Mouse (Mus musculus) testis, adult 2 months (tissue): Measurements from ENCODE around the gene Hspa1l.

Experiments
- CTCF ChIP-seq: fragments of 200-500 bp; IDR thresholded peaks from 2 replicates; pipeline ENCODE4 v1.5.1; 2012; ENCODE audit warnings: low read depth, mild to moderate bottlenecking, inconsistent platforms, low read length, moderate library complexity; ENCODE audit not compliant: control insufficient read depth, insufficient read depth, insufficient replicate concordance
- POLR2A ChIP-seq: fragments of 200-500 bp; IDR thresholded peaks from 2 replicates; pipeline ENCODE4 v1.6.1; 2012; ENCODE audit warnings: low read depth, mild to moderate bottlenecking, inconsistent platforms, low read length, moderate library complexity; ENCODE audit not compliant: control insufficient read depth

GRCm38 (mm10) chr17:35028315-35028714 lies 55.8 kb downstream of the Hspa1l start:
- TF ChIP-seq CTCF (no peak), POLR2A (no peak)
